Mouse (Mus musculus): ENCODE data around the gene Micall1. TPM values are rescaled to one million over a fixed set of nuclear protein-coding genes. Genes with fewer than 3 reads are reported as not detected.

Micall1 gene
- total and polyA plus RNA-seq, 3 experiments: 1.7 to 8.9 (median 6.7) TPM

- in situ Hi-C loops (cut with MboI; ENCODE audit: low pct_ligation_motif_present, low pct_unique_long_range_greater_than_20kb, low sequenced_read_pairs): no loop called here
- Histone ChIP-seq H3K27ac (ENCODE audit: insufficient read depth, low read depth) (no peak overlapping the region), H3K9ac (ENCODE audit: insufficient read depth, low read depth) (no peak overlapping the region), H3K79me2 (replicated peaks; ENCODE audit: control insufficient read depth, extremely low read depth, insufficient read depth, poor library complexity, severe bottlenecking) (no peaks in the 10 kb centered on the region), H3K4me3 (replicated peaks in 1 of 3; ENCODE audit: low read depth in 2 of 3, low read length in 2 of 3, poor library complexity in 1 of 3) (no peak overlapping the region), H3K9me3 (replicated peaks; ENCODE audit: low read length) (no peaks in the 10 kb centered on the region), H3K36me3 (replicated peaks in 1 of 2; ENCODE audit: control insufficient read depth in 1 of 2, insufficient read depth in 1 of 2, low read length in 1 of 2) (no peaks in the 10 kb centered on the region), H3K4me2 (ENCODE audit: insufficient read depth, low read depth, poor library complexity, severe bottlenecking) (no peak overlapping the region), H3K4me1 (ENCODE audit: control insufficient read depth in 1 of 2, insufficient read depth in 2 of 2) (no peaks in the 10 kb centered on the region), H3K27me3 (replicated peaks) (peaks cover 39% of the 10 kb centered on the region)
- TF ChIP-seq MYC (IDR thresholded peaks at IDR 0.05; ENCODE audit: low read depth, low read length) (no peak), RCOR1 (conservative IDR thresholded peaks at IDR 0.05; ENCODE audit: low read depth, low read length) (no peak), MAFK (IDR thresholded peaks at IDR 0.05; ENCODE audit: insufficient replicate concordance, low read length) (no peak), HCFC1 (IDR thresholded peaks at IDR 0.05; ENCODE audit: low read depth, low read length) (no peak), EP300 (IDR thresholded peaks at IDR 0.05; ENCODE audit: low read length) (no peak), KAT2A (IDR thresholded peaks at IDR 0.05; ENCODE audit: insufficient replicate concordance, low read length) (no peak), E2F4 (IDR thresholded peaks at IDR 0.05; ENCODE audit: insufficient replicate concordance, low read depth, low read length) (no peak), NRF1 (IDR thresholded peaks at IDR 0.05; ENCODE audit: low read depth, low read length) (no peak), ELF1 (IDR thresholded peaks at IDR 0.05; ENCODE audit: low read depth, low read length) (no peak), JUND (conservative IDR thresholded peaks at IDR 0.05; ENCODE audit: low read depth, low read length) (no peak), CHD2 (IDR thresholded peaks at IDR 0.05; ENCODE audit: low read length) (no peak), TBP (conservative IDR thresholded peaks at IDR 0.05; ENCODE audit: low read depth, low read length) (no peak), BHLHE40 (IDR thresholded peaks at IDR 0.05; ENCODE audit: low read depth, low read length) (no peak), MAZ (IDR thresholded peaks at IDR 0.05; ENCODE audit: low read depth, low read length) (no peak), USF1 (IDR thresholded peaks at IDR 0.05; ENCODE audit: low read depth, low read length) (no peak), IRF4 (IDR thresholded peaks at IDR 0.05; ENCODE audit: low read depth, low read length) (no peak), MEF2A (IDR thresholded peaks at IDR 0.05; ENCODE audit: borderline replicate concordance, low read depth, low read length) (no peak), CTCF (conservative IDR thresholded peaks at IDR 0.05 in 1 of 2, IDR thresholded peaks at IDR 0.05 in 1 of 2; ENCODE audit: low read depth in 2 of 2, low read length in 2 of 2) (no peak)
- dilution Hi-C loops (cut with MboI; ENCODE audit: extremely low pct_ligation_motif_present, extremely low pct_unique_long_range_greater_than_20kb, low sequenced_read_pairs): no loop called here
- DNase-seq (ENCODE audit: extremely low read depth): no peak
These were observed 76.5 kb downstream of the Micall1 start for GRCm38 (mm10) chr15:79185213-79185612.

Other genes with a start within 250 kb of the Micall1 start
- 13.7 and 14.1 TPM in 2 replicates for gene Gga1, start 231.7 kb upstream of the Micall1 start, total RNA-seq (2012; rRNA removed)
- gene Gga1, start 231.7 kb upstream of the Micall1 start, total RNA-seq (2014; rRNA removed): 4.6 and 5.7 TPM in 2 replicates
- gene Gga1, start 231.7 kb upstream of the Micall1 start, polyA plus RNA-seq (2012; ENCODE audit: insufficient read length, low read depth): 23.5 and 24.5 TPM in 2 replicates
- 0.25 and 0.50 TPM in 2 replicates for gene Gm49510, start 209.2 kb upstream of the Micall1 start, total RNA-seq (2012; rRNA removed)
- gene Gm49510, start 209.2 kb upstream of the Micall1 start, total RNA-seq (2014; rRNA removed): 0.12 and 0.15 TPM in 2 replicates
- gene Gm49510, start 209.2 kb upstream of the Micall1 start, polyA plus RNA-seq (2012; ENCODE audit: insufficient read length, low read depth): 0.78 TPM in 1 of 2 replicates, not detected in the other
- 20.6 and 23.8 TPM in 2 replicates for gene Sh3bp1, start 209.1 kb upstream of the Micall1 start, total RNA-seq (2012; rRNA removed)
- gene Sh3bp1, start 209.1 kb upstream of the Micall1 start, total RNA-seq (2014; rRNA removed): 12.3 and 15.5 TPM in 2 replicates
- gene Sh3bp1, start 209.1 kb upstream of the Micall1 start, polyA plus RNA-seq (2012; ENCODE audit: insufficient read length, low read depth): 48.6 and 69.7 TPM in 2 replicates
- gene Pdxp, start 195.0 kb upstream of the Micall1 start, total RNA-seq (2012; rRNA removed): 9.3 and 9.8 TPM in 2 replicates
- gene Pdxp, start 195.0 kb upstream of the Micall1 start, total RNA-seq (2014; rRNA removed): 2.8 and 3.1 TPM in 2 replicates
- 3.4 and 5.4 TPM in 2 replicates for gene Pdxp, start 195.0 kb upstream of the Micall1 start, polyA plus RNA-seq (2012; ENCODE audit: insufficient read length, low read depth)
- gene Lgals1, start 182.2 kb upstream of the Micall1 start, total RNA-seq (2012; rRNA removed): 735 and 858 TPM in 2 replicates
- gene Lgals1, start 182.2 kb upstream of the Micall1 start, total RNA-seq (2014; rRNA removed): 791 and 805 TPM in 2 replicates
- 592 and 637 TPM in 2 replicates for gene Lgals1, start 182.2 kb upstream of the Micall1 start, polyA plus RNA-seq (2012; ENCODE audit: insufficient read length, low read depth)
- gene Nol12, start 174.0 kb upstream of the Micall1 start, total RNA-seq (2012; rRNA removed): 33.2 and 40.0 TPM in 2 replicates
- gene Nol12, start 174.0 kb upstream of the Micall1 start, total RNA-seq (2014; rRNA removed): 13.2 and 13.7 TPM in 2 replicates
- gene Nol12, start 174.0 kb upstream of the Micall1 start, polyA plus RNA-seq (2012; ENCODE audit: insufficient read length, low read depth): 89.5 and 91.1 TPM in 2 replicates
- 26.3 and 31.0 TPM in 2 replicates for gene Triobp, start 161.2 kb upstream of the Micall1 start, total RNA-seq (2012; rRNA removed)
- 10.9 and 11.5 TPM in 2 replicates for gene Triobp, start 161.2 kb upstream of the Micall1 start, total RNA-seq (2014; rRNA removed)
- gene Triobp, start 161.2 kb upstream of the Micall1 start, polyA plus RNA-seq (2012; ENCODE audit: insufficient read length, low read depth): 25.5 and 27.3 TPM in 2 replicates
- gene H1f0, start 80.4 kb upstream of the Micall1 start, total RNA-seq (2012; rRNA removed): 70.6 and 100 TPM in 2 replicates
- gene H1f0, start 80.4 kb upstream of the Micall1 start, total RNA-seq (2014; rRNA removed): 15.9 TPM in 2 replicates
- 11.9 and 12.5 TPM in 2 replicates for gene H1f0, start 80.4 kb upstream of the Micall1 start, polyA plus RNA-seq (2012; ENCODE audit: insufficient read length, low read depth)
- gene Galr3, start 67.0 kb upstream of the Micall1 start, total RNA-seq (2012; rRNA removed): 1.6 TPM in 2 replicates
- gene Galr3, start 67.0 kb upstream of the Micall1 start, total RNA-seq (2014; rRNA removed): 0.70 and 0.90 TPM in 2 replicates
- 0.75 and 1.2 TPM in 2 replicates for gene Galr3, start 67.0 kb upstream of the Micall1 start, polyA plus RNA-seq (2012; ENCODE audit: insufficient read length, low read depth)
- 37.1 and 38.6 TPM in 2 replicates for gene Ankrd54, start 46.0 kb upstream of the Micall1 start, total RNA-seq (2012; rRNA removed)
- gene Ankrd54, start 46.0 kb upstream of the Micall1 start, total RNA-seq (2014; rRNA removed): 23.1 and 26.4 TPM in 2 replicates
- 21.8 and 22.8 TPM in 2 replicates for gene Ankrd54, start 46.0 kb upstream of the Micall1 start, polyA plus RNA-seq (2012; ENCODE audit: insufficient read length, low read depth)
- gene Eif3l, start 33.7 kb upstream of the Micall1 start, total RNA-seq (2012; rRNA removed): 323 and 347 TPM in 2 replicates
- 379 and 392 TPM in 2 replicates for gene Eif3l, start 33.7 kb upstream of the Micall1 start, total RNA-seq (2014; rRNA removed)
- gene Eif3l, start 33.7 kb upstream of the Micall1 start, polyA plus RNA-seq (2012; ENCODE audit: insufficient read length, low read depth): 303 and 306 TPM in 2 replicates
- 286 and 376 TPM in 2 replicates for gene Polr2f, start 32.1 kb downstream of the Micall1 start, total RNA-seq (2012; rRNA removed)
- 157 and 218 TPM in 2 replicates for gene Polr2f, start 32.1 kb downstream of the Micall1 start, total RNA-seq (2014; rRNA removed)
- gene Polr2f, start 32.1 kb downstream of the Micall1 start, polyA plus RNA-seq (2012; ENCODE audit: insufficient read length, low read depth): 414 and 431 TPM in 2 replicates
- gene 1700088E04Rik, start 32.4 kb downstream of the Micall1 start, total RNA-seq (2012; rRNA removed): 1.2 and 2.1 TPM in 2 replicates
- 0.68 and 1.0 TPM in 2 replicates for gene 1700088E04Rik, start 32.4 kb downstream of the Micall1 start, total RNA-seq (2014; rRNA removed)
- gene 1700088E04Rik, start 32.4 kb downstream of the Micall1 start, polyA plus RNA-seq (2012; ENCODE audit: insufficient read length, low read depth): 3.8 and 4.2 TPM in 2 replicates
- gene Sox10, start 56.3 kb downstream of the Micall1 start, total RNA-seq (2012; rRNA removed): 0.04 and 0.08 TPM in 2 replicates
- not detected in 2 replicates for gene Sox10, start 56.3 kb downstream of the Micall1 start, total RNA-seq (2014; rRNA removed)
- gene Sox10, start 56.3 kb downstream of the Micall1 start, polyA plus RNA-seq (2012; ENCODE audit: insufficient read length, low read depth): not detected in 2 replicates
- 23.2 and 23.4 TPM in 2 replicates for gene Pick1, start 120.3 kb downstream of the Micall1 start, total RNA-seq (2012; rRNA removed)
- 13.9 and 15.4 TPM in 2 replicates for gene Pick1, start 120.3 kb downstream of the Micall1 start, total RNA-seq (2014; rRNA removed)
- gene Pick1, start 120.3 kb downstream of the Micall1 start, polyA plus RNA-seq (2012; ENCODE audit: insufficient read length, low read depth): 14.9 and 18.5 TPM in 2 replicates
- gene Gm49486, start 120.5 kb downstream of the Micall1 start, total RNA-seq (2012; rRNA removed): 0.21 and 0.29 TPM in 2 replicates
- 0.49 and 0.77 TPM in 2 replicates for gene Gm49486, start 120.5 kb downstream of the Micall1 start, total RNA-seq (2014; rRNA removed)
- 0.59 and 1.3 TPM in 2 replicates for gene Gm49486, start 120.5 kb downstream of the Micall1 start, polyA plus RNA-seq (2012; ENCODE audit: insufficient read length, low read depth)
- gene Slc16a8, start 145.9 kb downstream of the Micall1 start, total RNA-seq (2012; rRNA removed): 0.08 and 0.29 TPM in 2 replicates
- not detected in 2 replicates for gene Slc16a8, start 145.9 kb downstream of the Micall1 start, total RNA-seq (2014; rRNA removed)
- 0.79 and 0.83 TPM in 2 replicates for gene Slc16a8, start 145.9 kb downstream of the Micall1 start, polyA plus RNA-seq (2012; ENCODE audit: insufficient read length, low read depth)
- 0.21 and 1.5 TPM in 2 replicates for gene Baiap2l2, start 176.6 kb downstream of the Micall1 start, total RNA-seq (2012; rRNA removed)
- not detected in 2 replicates for gene Baiap2l2, start 176.6 kb downstream of the Micall1 start, total RNA-seq (2014; rRNA removed)
- 0.84 and 1.2 TPM in 2 replicates for gene Baiap2l2, start 176.6 kb downstream of the Micall1 start, polyA plus RNA-seq (2012; ENCODE audit: insufficient read length, low read depth)
- 18.7 and 20.9 TPM in 2 replicates for gene Pla2g6, start 219.5 kb downstream of the Micall1 start, total RNA-seq (2012; rRNA removed)
- 9.1 and 9.3 TPM in 2 replicates for gene Pla2g6, start 219.5 kb downstream of the Micall1 start, total RNA-seq (2014; rRNA removed)
- gene Pla2g6, start 219.5 kb downstream of the Micall1 start, polyA plus RNA-seq (2012; ENCODE audit: insufficient read length, low read depth): 12.7 and 14.8 TPM in 2 replicates
- 9.3 and 15.4 TPM in 2 replicates for gene Maff, start 237.7 kb downstream of the Micall1 start, total RNA-seq (2012; rRNA removed)
- 7.6 and 9.2 TPM in 2 replicates for gene Maff, start 237.7 kb downstream of the Micall1 start, total RNA-seq (2014; rRNA removed)
- gene Maff, start 237.7 kb downstream of the Micall1 start, polyA plus RNA-seq (2012; ENCODE audit: insufficient read length, low read depth): 9.7 and 10.5 TPM in 2 replicates

Data from CH12.LX (cell line).